Mouse (Mus musculus) C2C12 (cell line): ENCODE measurements at regions not wholly inside any gene's neighbourhood (a gene's known extent, or its start where the extent isn't known, plus 50 kb on each side); places are given as distances from the start of the nearest gene placed in this dataset.

ENCODE experiments used
- H3K27me3 ChIP-seq: one replicate; pipeline ENCODE4 v1.6.1; 2011; ENCODE audit not compliant: control insufficient read depth, insufficient read depth, insufficient read length
- H3K36me3 ChIP-seq: one replicate; pipeline ENCODE4 v1.6.1; 2011; ENCODE audit not compliant: control insufficient read depth, insufficient read depth
- H3K4me3 ChIP-seq: one replicate; pipeline ENCODE4 v1.5.1; 2011; ENCODE audit warnings: mild to moderate bottlenecking, control low read depth; ENCODE audit not compliant: poor library complexity, insufficient read depth, severe bottlenecking
- H3K79me2 ChIP-seq: one replicate; pipeline ENCODE4 v1.6.1; 2011; ENCODE audit not compliant: control insufficient read depth, insufficient read depth
- H3K79me3 ChIP-seq: one replicate; pipeline ENCODE4 v1.6.1; 2011; ENCODE audit warnings: low read depth, control low read depth
- H3ac ChIP-seq: one replicate; pipeline ENCODE3; 2011; ENCODE audit warnings: low read depth; ENCODE audit not compliant: control insufficient read depth, insufficient read length
- CEBPB ChIP-seq: IDR thresholded peaks from one replicate; pipeline ENCODE4 v1.6.1; 2011; ENCODE audit warnings: low read depth, mild to moderate bottlenecking, control low read depth, moderate library complexity
- CTCF ChIP-seq: IDR thresholded peaks from one replicate; pipeline ENCODE4 v1.5.1; 2011; ENCODE audit not compliant: control insufficient read depth, insufficient read depth, insufficient read length
- FOSL1 ChIP-seq: IDR thresholded peaks from one replicate; pipeline ENCODE4 v1.8.0; 2011; ENCODE audit warnings: mild to moderate bottlenecking, low read length; ENCODE audit not compliant: poor library complexity, insufficient read depth, severe bottlenecking
- MAX ChIP-seq: IDR thresholded peaks from one replicate; pipeline ENCODE4 v1.6.1; 2011; ENCODE audit warnings: mild to moderate bottlenecking, control low read depth
- MYOD1 ChIP-seq: IDR thresholded peaks from one replicate; pipeline ENCODE4 v1.6.1; 2011; ENCODE audit warnings: low read depth; ENCODE audit not compliant: control insufficient read depth, insufficient read length
- MYOG ChIP-seq: IDR thresholded peaks from one replicate; pipeline ENCODE4 v1.6.1; 2011; ENCODE audit not compliant: control insufficient read depth, insufficient read length; ENCODE audit errors: extremely low read depth
- USF1 ChIP-seq: IDR thresholded peaks from one replicate; pipeline ENCODE4 v1.6.1; 2011; ENCODE audit warnings: low read depth, mild to moderate bottlenecking, control low read depth, moderate library complexity

- H3K36me3 ChIP-seq = no peaks in the 10 kb centered on the region
- H3ac ChIP-seq = no peak overlapping the region
- no peaks in the 10 kb centered on the region for H3K79me3 ChIP-seq
- no peaks in the 10 kb centered on the region for H3K27me3 ChIP-seq
- no peak overlapping the region for H3K4me3 ChIP-seq
- no peak for TF ChIP-seq CEBPB
- TF ChIP-seq USF1 = no peak
- TF ChIP-seq MYOG = no peak
- TF ChIP-seq MYOD1 = no peak
- TF ChIP-seq FOSL1 = no peak
- no peak for TF ChIP-seq CTCF
- no peak for TF ChIP-seq MAX
- no peaks in the 10 kb centered on the region for H3K79me2 ChIP-seq
These were observed 681.3 kb downstream of the Gsdmc2 start for GRCm38 (mm10) chr15:63163550-63164279.

DNA sequence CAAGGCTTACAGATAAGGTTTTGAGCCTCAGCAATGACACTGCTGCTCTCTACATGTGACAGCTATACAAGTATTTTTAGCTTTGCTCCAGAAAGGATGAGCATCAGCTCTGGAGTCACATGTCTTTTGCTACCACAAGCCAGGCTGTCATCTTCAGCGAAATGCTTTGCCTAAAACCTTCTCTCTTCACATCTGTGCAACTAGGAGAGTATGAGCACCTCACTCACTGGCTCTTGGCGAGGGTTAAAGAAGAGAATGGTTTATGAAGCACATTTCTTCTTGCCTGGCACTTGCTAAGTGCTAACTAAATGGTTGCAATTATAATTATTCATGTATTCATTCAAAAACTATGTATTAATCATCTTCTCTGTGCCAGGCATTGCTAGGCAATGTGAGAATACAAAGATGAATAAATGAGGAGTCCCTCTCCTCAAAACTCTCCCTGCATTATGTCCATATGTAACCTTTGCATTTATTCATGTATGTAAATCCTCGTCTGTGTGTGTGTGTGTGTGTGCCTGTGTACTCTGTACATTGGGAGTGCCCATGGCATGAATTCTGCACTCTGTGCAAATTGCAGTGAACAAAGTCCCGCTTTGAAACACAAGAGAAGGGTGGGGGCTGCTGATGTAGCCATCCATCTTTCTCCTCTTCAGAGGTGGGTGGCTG is 682.0 kb downstream of the Gsdmc2 start:
- H3K79me3 ChIP-seq = no peaks in the 10 kb centered on the region
- TF ChIP-seq MYOD1 (no peak), FOSL1 (no peak), MAX (no peak), USF1 (no peak), CEBPB (no peak), MYOG (no peak), CTCF (no peak)
- no peaks in the 10 kb centered on the region for H3K79me2 ChIP-seq
- no peaks in the 10 kb centered on the region for H3K27me3 ChIP-seq
- H3ac ChIP-seq = no peak overlapping the region
- no peaks in the 10 kb centered on the region for H3K36me3 ChIP-seq
- no peak overlapping the region for H3K4me3 ChIP-seq

DNA sequence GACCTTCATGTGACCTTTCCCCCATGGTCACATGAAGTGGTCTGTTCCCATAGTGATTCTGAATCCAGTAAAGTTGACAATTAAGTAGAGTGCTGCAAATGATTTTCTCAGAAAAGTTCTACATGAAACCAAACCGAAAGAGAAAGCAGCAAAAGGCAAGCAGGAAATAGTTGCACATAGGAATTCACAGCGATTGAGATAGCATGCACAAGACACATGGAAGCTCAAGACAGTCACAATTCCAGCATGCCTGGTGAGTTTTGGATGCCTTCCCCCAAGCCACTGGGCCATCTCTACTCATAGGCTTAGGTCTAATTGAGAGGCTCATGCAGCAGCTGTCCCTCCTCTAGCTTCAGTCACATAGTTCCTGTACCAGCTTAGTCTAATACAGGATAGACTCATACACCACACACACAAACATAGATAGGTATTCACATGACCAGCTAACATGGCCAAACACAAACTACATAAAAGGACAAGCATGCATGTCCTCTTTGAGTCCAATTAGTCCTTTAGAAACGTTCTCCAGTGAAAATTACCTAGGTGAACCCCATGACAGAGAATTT is 721.8 kb downstream of the Gsdmc2 start:
- H3K27me3 ChIP-seq = no peaks in the 10 kb centered on the region
- TF ChIP-seq FOSL1 = no peak
- no peak for TF ChIP-seq MAX
- no peak for TF ChIP-seq USF1
- TF ChIP-seq MYOD1 = no peak
- no peak for TF ChIP-seq MYOG
- no peak for TF ChIP-seq CTCF
- no peak for TF ChIP-seq CEBPB
- no peak overlapping the region for H3ac ChIP-seq

GRCm38 (mm10) chr15:63112918-63113317 is 732.1 kb downstream of the Gsdmc2 start:
- Histone ChIP-seq H3K79me2 (no peaks in the 10 kb centered on the region), H3K27me3 (no peaks in the 10 kb centered on the region), H3K4me3 (no peak overlapping the region), H3K79me3 (no peaks in the 10 kb centered on the region), H3K36me3 (no peaks in the 10 kb centered on the region), H3ac (no peak overlapping the region)
- TF ChIP-seq FOSL1 (no peak), CEBPB (no peak)

More for the DNA sequence above, 721.8 kb downstream of the Gsdmc2 start:
- no peaks in the 10 kb centered on the region for H3K36me3 ChIP-seq
- no peak overlapping the region for H3K4me3 ChIP-seq
- H3K79me2 ChIP-seq = no peaks in the 10 kb centered on the region
- H3K79me3 ChIP-seq = no peaks in the 10 kb centered on the region

GRCm38 (mm10) chr15:63100093-63100492 is 744.9 kb downstream of the Gsdmc2 start:
- Histone ChIP-seq H3K79me3 (no peaks in the 10 kb centered on the region), H3K79me2 (no peaks in the 10 kb centered on the region), H3K27me3 (no peaks in the 10 kb centered on the region), H3ac (no peak overlapping the region), H3K36me3 (no peaks in the 10 kb centered on the region), H3K4me3 (no peak overlapping the region)
- TF ChIP-seq MAX = no peak
- TF ChIP-seq MYOD1 = no peak
- no peak for TF ChIP-seq USF1
- TF ChIP-seq CTCF = no peak
- TF ChIP-seq MYOG = no peak
- TF ChIP-seq FOSL1 = no peak
- no peak for TF ChIP-seq CEBPB

DNA sequence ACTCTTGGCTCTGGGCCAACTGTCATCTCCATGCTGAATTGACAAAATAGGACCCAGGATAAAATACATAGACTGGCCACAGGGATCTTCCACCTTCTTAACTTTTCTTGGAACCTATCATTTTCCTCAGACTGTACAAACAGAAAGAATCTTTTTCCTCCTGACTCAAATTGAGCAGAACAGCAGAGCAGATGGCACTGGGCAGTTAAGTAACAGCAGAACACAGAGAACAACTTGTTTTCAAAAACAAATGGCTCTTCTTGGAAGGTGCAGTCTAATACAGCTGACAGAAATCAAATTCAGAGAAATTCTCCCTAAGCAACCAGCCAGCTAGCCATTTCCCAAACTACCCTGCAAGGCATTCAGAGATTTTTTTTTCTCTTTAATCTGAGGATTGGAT is 763.0 kb downstream of the Gsdmc2 start:
- H3K79me2 ChIP-seq = no peaks in the 10 kb centered on the region
- TF ChIP-seq USF1 (no peak), MYOG (no peak), MYOD1 (no peak), FOSL1 (no peak), CEBPB (no peak), MAX (no peak), CTCF (no peak)
- no peaks in the 10 kb centered on the region for H3K79me3 ChIP-seq
- H3ac ChIP-seq = no peak overlapping the region
- H3K27me3 ChIP-seq = no peaks in the 10 kb centered on the region
- H3K4me3 ChIP-seq = no peak overlapping the region
- H3K36me3 ChIP-seq = no peaks in the 10 kb centered on the region
